Mouse (Mus musculus) MEL-GATA-1-ER (cell line): ENCODE data around the gene Eftud2.

Source experiments
- DNase-seq: peaks from one replicate; pipeline ENCODE4 v3.0.0-alpha.2; 2012; ENCODE audit warnings: low read depth; ENCODE audit errors: extremely low read depth

Eftud2 gene

GRCm38 (mm10) chr11:102881314-102882198 is 771 bp upstream of the Eftud2 start:
- peak; percentile 36 for DNase-seq

GRCm38 (mm10) chr11:102879558-102879957 is 1.2 kb downstream of the Eftud2 start:
- no peak for DNase-seq

GRCm38 (mm10) chr11:102874801-102875334 is 5.9 kb downstream of the Eftud2 start:
- DNase-seq, result no peak

- peak; percentile 28 for DNase-seq
Observed at GRCm38 (mm10) chr11:102864272-102864671, 16.5 kb downstream of the Eftud2 start.

GRCm38 (mm10) chr11:102859933-102860332 is 20.9 kb downstream of the Eftud2 start:
- no peak for DNase-seq

GRCm38 (mm10) chr11:102858951-102859350 is 21.8 kb downstream of the Eftud2 start:
- DNase-seq, result no peak

- DNase-seq, result no peak
Observed at GRCm38 (mm10) chr11:102855941-102856340, 24.8 kb downstream of the Eftud2 start.

- DNase-seq, result peak; percentile 7
Observed at GRCm38 (mm10) chr11:102853760-102854159, 27.0 kb downstream of the Eftud2 start.

- no peak for DNase-seq
Observed at GRCm38 (mm10) chr11:102851883-102852282, 28.9 kb downstream of the Eftud2 start.

- no peak for DNase-seq
Observed at GRCm38 (mm10) chr11:102845926-102846325, 34.9 kb downstream of the Eftud2 start.

- no peak for DNase-seq
Observed at GRCm38 (mm10) chr11:102838616-102839150, 42.1 kb downstream of the Eftud2 start.

GRCm38 (mm10) chr11:102838126-102838525 is 42.7 kb downstream of the Eftud2 start:
- no peak for DNase-seq

GRCm38 (mm10) chr11:102837385-102837784 is 43.4 kb downstream of the Eftud2 start:
- no peak for DNase-seq

GRCm38 (mm10) chr11:102836146-102836545 is 44.6 kb downstream of the Eftud2 start:
- no peak for DNase-seq

GRCm38 (mm10) chr11:102835549-102835948 is 45.2 kb downstream of the Eftud2 start, which contains the start of gene Higd1b:
Higd1b (plus strand) TSS chr11:102835849.
- DNase-seq, result no peak

GRCm38 (mm10) chr11:102834219-102834618 is 46.6 kb downstream of the Eftud2 start:
- no peak for DNase-seq

GRCm38 (mm10) chr11:102832700-102833297 is 48.0 kb downstream of the Eftud2 start:
- DNase-seq, result no peak

- DNase-seq, result no peak
Observed at GRCm38 (mm10) chr11:102830276-102830675, 50.5 kb downstream of the Eftud2 start.

GRCm38 (mm10) chr11:102827097-102827496 is 53.7 kb downstream of the Eftud2 start:
- no peak for DNase-seq

- DNase-seq, result no peak
Observed at GRCm38 (mm10) chr11:102826476-102826875, 54.3 kb downstream of the Eftud2 start.

GRCm38 (mm10) chr11:102821231-102821630 is 59.6 kb downstream of the Eftud2 start:
- DNase-seq, result no peak

- no peak for DNase-seq
Observed at GRCm38 (mm10) chr11:102820432-102820831, 60.4 kb downstream of the Eftud2 start.
